Mouse (Mus musculus): Measurements from ENCODE around the gene Tsc22d2.

The Tsc22d2 gene

GRCm38 (mm10) chr3:58414234-58414938 is at the start of gene Tsc22d2:
Gene Tsc22d2, plus strand, starts transcription at chr3:58414715.
- DNase-seq, result peak; percentile 96 to 100

GRCm38 (mm10) chr3:58366756-58367155 is 47.8 kb upstream of the Tsc22d2 start:
- DNase-seq, result no peak

- DNase-seq, result no peak
Measured at GRCm38 (mm10) chr3:58370811-58371210, 43.7 kb upstream of the Tsc22d2 start.

GRCm38 (mm10) chr3:58372066-58372904 is 42.2 kb upstream of the Tsc22d2 start:
- peak; percentile 63 to 90 for DNase-seq

- peak; percentile 12 to 27 for DNase-seq
Measured at GRCm38 (mm10) chr3:58372905-58373208, 41.7 kb upstream of the Tsc22d2 start.

GRCm38 (mm10) chr3:58374281-58374680 is 40.2 kb upstream of the Tsc22d2 start:
- DNase-seq, result no peak

- no peak for DNase-seq
Measured at GRCm38 (mm10) chr3:58376713-58377112, 37.8 kb upstream of the Tsc22d2 start.

- DNase-seq, result peak in 1 of 2 experiments; percentile 40
Measured at GRCm38 (mm10) chr3:58377589-58378134, 36.9 kb upstream of the Tsc22d2 start.

- DNase-seq, result no peak
Measured at GRCm38 (mm10) chr3:58382676-58383075, 31.8 kb upstream of the Tsc22d2 start.

- DNase-seq, result no peak
Measured at GRCm38 (mm10) chr3:58385060-58385459, 29.5 kb upstream of the Tsc22d2 start.

GRCm38 (mm10) chr3:58388731-58389130 is 25.8 kb upstream of the Tsc22d2 start:
- no peak for DNase-seq

GRCm38 (mm10) chr3:58398541-58398940 is 16.0 kb upstream of the Tsc22d2 start:
- DNase-seq, result no peak

- DNase-seq, result no peak
Measured at GRCm38 (mm10) chr3:58399931-58400330, 14.6 kb upstream of the Tsc22d2 start.

GRCm38 (mm10) chr3:58411669-58412068 is 2.8 kb upstream of the Tsc22d2 start:
- no peak for DNase-seq

GRCm38 (mm10) chr3:58413671-58414070 is 844 bp upstream of the Tsc22d2 start:
- DNase-seq, result no peak

GRCm38 (mm10) chr3:58414986-58415883 is 720 bp downstream of the Tsc22d2 start:
- peak; percentile 83 to 90 for DNase-seq

- DNase-seq, result peak; percentile 74 to 87
Measured at GRCm38 (mm10) chr3:58415884-58416725, 1.6 kb downstream of the Tsc22d2 start.

GRCm38 (mm10) chr3:58416726-58417437 is 2.4 kb downstream of the Tsc22d2 start:
- peak; percentile 39 to 63 for DNase-seq

- no peak for DNase-seq
Measured at GRCm38 (mm10) chr3:58418724-58419705, 4.5 kb downstream of the Tsc22d2 start.

GRCm38 (mm10) chr3:58428861-58429260 is 14.3 kb downstream of the Tsc22d2 start:
- DNase-seq, result no peak
